Mouse (Mus musculus) bone marrow macrophage, adult 2 months (primary cell): ENCODE results near the gene Grik4.

Experiments used
- CTCF ChIP-seq: IDR thresholded peaks from 2 replicates; pipeline ENCODE4 v1.5.1; 2012; ENCODE audit warnings: low read depth, mild to moderate bottlenecking, low read length, moderate library complexity
- POLR2A ChIP-seq: IDR thresholded peaks from 2 replicates; pipeline ENCODE4 v1.6.1; 2012; ENCODE audit warnings: mild to moderate bottlenecking, low read depth, low read length, borderline replicate concordance

DNA sequence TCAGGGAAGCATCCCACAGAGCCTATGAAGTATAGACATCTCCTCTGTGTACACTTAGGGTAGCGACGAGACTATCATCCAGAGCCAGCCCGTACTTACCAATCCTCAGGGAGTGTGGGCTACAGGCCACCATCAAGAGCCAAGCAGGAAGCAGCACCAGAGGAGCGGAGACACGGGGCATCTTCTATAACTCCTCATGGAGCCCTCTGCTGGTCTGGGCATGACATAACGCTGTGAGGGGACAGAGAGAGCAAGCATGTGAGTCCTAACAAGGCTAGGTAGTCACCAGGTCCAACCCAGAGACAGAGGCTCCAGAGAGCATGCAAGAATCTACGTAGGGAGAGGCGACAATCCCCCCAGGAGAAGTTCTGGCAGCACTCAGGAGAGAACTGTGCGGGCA, 135.9 kb downstream of the Grik4 start:
- TF ChIP-seq POLR2A: no peak
- no peak for TF ChIP-seq CTCF
